8 mouse cellular contexts compared by ENCODE assay signal in genomic region chr17:6746452-6747231, GRCm38 (mm10). TPM values are rescaled to one million over a fixed set of nuclear protein-coding genes. Genes with fewer than 3 reads are reported as not detected.
A peak's percentile ranks its signal among the peaks of the same experiment; 100 is the strongest.
DNase-seq lines count a peak whose midpoint lies in the region; ATAC-seq lines count a peak whose summit lies in the region.

No protein-coding gene starts in this region.

- no peak overlapping the region; the same call in 1 of the 2 replicates for H3K4me2 ChIP-seq in hindbrain, embryonic 16.5 days (ENCODE audit: low read length)
- no peak overlapping the region for H3K4me2 ChIP-seq in midbrain, embryonic 14.5 days (ENCODE audit: low read length)

- intact Hi-C loops in heart, postnatal 10 days (cut with DNase I): loop anchor here (1.0 kb wide), 1 partner anchor 13 kb away; no protein-coding TSS in a partner anchor

- no peak overlapping the region for H3K4me3 ChIP-seq in heart, embryonic 10.5 days
- H3K4me3 ChIP-seq in hindbrain, embryonic 16.5 days (ENCODE audit: low read length): no peak overlapping the region
- no peak overlapping the region for H3K4me3 ChIP-seq in midbrain, embryonic 14.5 days (replicated peaks; ENCODE audit: low read depth, low read length)

- WGBS in heart, embryonic 10.5 days: 79% methylated on average over 9 of the region's 9 CpGs
- WGBS in hindbrain, embryonic 16.5 days: 43% methylated on average over 9 of the region's 9 CpGs
- 59% methylated on average over 9 of the region's 9 CpGs for WGBS in midbrain, embryonic 14.5 days

- no peak for ATAC-seq in hindbrain, embryonic 16.5 days
- no peak for ATAC-seq in midbrain, embryonic 14.5 days (ENCODE audit: low FRiP score, low TSS enrichment)

- H3K27me3 ChIP-seq in heart, embryonic 10.5 days (ENCODE audit: insufficient read depth, poor library complexity, severe bottlenecking): no peaks in the 10 kb centered on the region
- no peaks in the 10 kb centered on the region for H3K27me3 ChIP-seq in hindbrain, embryonic 16.5 days (replicated peaks; ENCODE audit: control insufficient read depth, insufficient read depth, low read length)
- H3K27me3 ChIP-seq in midbrain, embryonic 14.5 days (ENCODE audit: control insufficient read depth, insufficient read depth, low read length): no peaks in the 10 kb centered on the region

- H3K36me3 ChIP-seq in heart, embryonic 10.5 days: peaks cover 54% of the 10 kb centered on the region
- H3K36me3 ChIP-seq in hindbrain, embryonic 16.5 days (ENCODE audit: control insufficient read depth, insufficient read depth, low read length): no peaks in the 10 kb centered on the region
- H3K36me3 ChIP-seq in midbrain, embryonic 14.5 days (ENCODE audit: control insufficient read depth, insufficient read depth, low read length): no peaks in the 10 kb centered on the region

- no peak for DNase-seq in heart, embryonic 10.5 days (ENCODE audit: low spot score)
- DNase-seq in heart, postnatal 10 days: no peak
- peak; percentile 57 for DNase-seq in c-Kit-positive CD71-negative TER-119-negative erythroid progenitor cells, embryonic 14.5 days (ENCODE audit: low read depth)
- no peak for DNase-seq in midbrain, embryonic 14.5 days
- no peak for DNase-seq in gastrocnemius, postnatal 10 days
- no peak for DNase-seq in embryo, embryonic 10.5 days (ENCODE audit: low spot score)
- no peak for DNase-seq in c-Kit-positive CD71-positive TER-119-positive erythroid progenitor cells, embryonic 14.5 days (ENCODE audit: low spot score)

- H3K27ac ChIP-seq in heart, embryonic 10.5 days: peak overlapping the region; percentile 79
- H3K27ac ChIP-seq in hindbrain, embryonic 16.5 days (ENCODE audit: low read depth, low read length): peak overlapping the region; percentile 48; the same call in 1 of the 2 replicates
- H3K27ac ChIP-seq in midbrain, embryonic 14.5 days (replicated peaks; ENCODE audit: low read depth, low read length): peak overlapping the region; percentile 43; the same call in 1 of the 2 replicates

- H3K9ac ChIP-seq in hindbrain, embryonic 16.5 days (ENCODE audit: low read depth, low read length): no peak overlapping the region
- no peak overlapping the region for H3K9ac ChIP-seq in midbrain, embryonic 14.5 days (replicated peaks; ENCODE audit: low read length)

- peaks cover 69% of the 10 kb centered on the region for H3K4me1 ChIP-seq in heart, embryonic 10.5 days
- H3K4me1 ChIP-seq in hindbrain, embryonic 16.5 days (ENCODE audit: control insufficient read depth, insufficient read depth, low read depth, low read length): peaks cover 26% of the 10 kb centered on the region
- peaks cover 31% of the 10 kb centered on the region for H3K4me1 ChIP-seq in midbrain, embryonic 14.5 days (ENCODE audit: control insufficient read depth, insufficient read depth, low read length)

- H3K9me3 ChIP-seq in heart, embryonic 10.5 days: no peaks in the 10 kb centered on the region
- H3K9me3 ChIP-seq in hindbrain, embryonic 16.5 days (ENCODE audit: control insufficient read depth, low read length): no peaks in the 10 kb centered on the region
- H3K9me3 ChIP-seq in midbrain, embryonic 14.5 days (ENCODE audit: control insufficient read depth, low read length): no peaks in the 10 kb centered on the region

RNA-seq across cellular contexts. Expression of gene Ezr, which starts 35.9 kb away (rescaled TPM):
- 121 and 125 TPM in 2 replicates for polyA plus RNA-seq in heart, embryonic 10.5 days (2016; fragmentation: Nextera tagmentation; extraction: Ambion mirVana)
- 10 to 100 TPM; 68.1 to 83.6 TPM for total RNA-seq in heart, postnatal 10 days (2021)
- 69.9 and 73.3 TPM in 2 replicates for polyA plus RNA-seq in hindbrain, embryonic 16.5 days (2015; fragmentation: Nextera tagmentation; extraction: Ambion mirVana)
- polyA plus RNA-seq in midbrain, embryonic 14.5 days (2014; fragmentation: Nextera tagmentation; extraction: Ambion mirVana): 20.8 and 27.8 TPM in 2 replicates
- total RNA-seq in gastrocnemius, postnatal 10 days (2021): 10 to 100 TPM; 24.0 to 24.9 TPM
